In genomic region chr6:72769343-72769742, GRCm38 (mm10) we compare ENCODE assay signal across 12 mouse cellular contexts. TPM values are rescaled to one million over a fixed set of nuclear protein-coding genes. Genes with fewer than 3 reads are reported as not detected.
DNase-seq lines count a peak whose midpoint lies in the region; ATAC-seq and TF ChIP-seq lines count a peak whose summit lies in the region.
"Had no signal": no experiment of that assay in that cellular context is flagged by ENCODE, and none has a peak within 500 bp of the region (broad histone marks: within the 10 kb centered on the region; RNA-seq: fewer than 3 reads in every experiment).

No protein-coding gene starts in this region.

- no peaks in the 10 kb centered on the region for H3K9me3 ChIP-seq in hindbrain, embryonic 15.5 days
- H3K9me3 ChIP-seq in hindbrain, embryonic 14.5 days (ENCODE audit: control insufficient read depth, low read length) = no peaks in the 10 kb centered on the region
- no peaks in the 10 kb centered on the region for H3K9me3 ChIP-seq in E14TG2a.4 (ENCODE audit: low read length)
- H3K9me3 ChIP-seq in embryonic facial prominence, embryonic 10.5 days = peaks cover 6% of the 10 kb centered on the region; the same call in 1 of the 2 replicates
- no peaks in the 10 kb centered on the region for H3K9me3 ChIP-seq in forebrain, postnatal 0 days (ENCODE audit: low read length)

- H3K4me1 ChIP-seq in hindbrain, embryonic 15.5 days (replicated peaks) = peaks cover 15% of the 10 kb centered on the region; the same call in 1 of the 2 replicates
- 0 out of 2 replicates have a peak, but pooled peaks cover 5% of the 10 kb centered on the region for H3K4me1 ChIP-seq in hindbrain, embryonic 14.5 days (replicated peaks; ENCODE audit: control insufficient read depth, insufficient read depth, low read length)
- peaks cover 97% of the 10 kb centered on the region for H3K4me1 ChIP-seq in E14TG2a.4 (replicated peaks; ENCODE audit: low read depth, low read length)
- H3K4me1 ChIP-seq in embryonic facial prominence, embryonic 10.5 days = peaks cover 67% of the 10 kb centered on the region
- H3K4me1 ChIP-seq in forebrain, postnatal 0 days (ENCODE audit: insufficient read depth) = no peaks in the 10 kb centered on the region

- no peak for DNase-seq in hindbrain, embryonic 14.5 days (ENCODE audit: low spot score)
- no peak for DNase-seq in embryonic facial prominence, embryonic 10.5 days (ENCODE audit: low spot score)
- DNase-seq in forebrain, postnatal 0 days = peak; percentile 3
- DNase-seq in spleen, adult 18-20 months = no peak
- no peak for DNase-seq in left cerebral cortex, adult 8-10 months (ENCODE audit: low spot score in 2 of 2)
- DNase-seq: liver; thymus, postnatal 4 days had no signal

- peak overlapping the region; percentile 18; the same call in 1 of the 2 replicates for H3K27ac ChIP-seq in hindbrain, embryonic 15.5 days (replicated peaks)
- no peak overlapping the region for H3K27ac ChIP-seq in hindbrain, embryonic 14.5 days
- peak overlapping the region; percentile 75 for H3K27ac ChIP-seq in embryonic facial prominence, embryonic 10.5 days (replicated peaks)
- no peak overlapping the region for H3K27ac ChIP-seq in forebrain, postnatal 0 days (ENCODE audit: low read depth, low read length)

- H3K9ac ChIP-seq in hindbrain, embryonic 15.5 days = no peak overlapping the region
- no peak overlapping the region for H3K9ac ChIP-seq in hindbrain, embryonic 14.5 days
- H3K9ac ChIP-seq in forebrain, postnatal 0 days = no peak overlapping the region

- H3K27me3 ChIP-seq in hindbrain, embryonic 15.5 days = no peaks in the 10 kb centered on the region
- H3K27me3 ChIP-seq in hindbrain, embryonic 14.5 days (ENCODE audit: control insufficient read depth, insufficient read depth, low read length) = no peaks in the 10 kb centered on the region
- no peaks in the 10 kb centered on the region for H3K27me3 ChIP-seq in E14TG2a.4 (ENCODE audit: insufficient read depth, low read length)
- H3K27me3 ChIP-seq in embryonic facial prominence, embryonic 10.5 days (replicated peaks; ENCODE audit: low read depth, poor library complexity, severe bottlenecking) = no peaks in the 10 kb centered on the region
- no peaks in the 10 kb centered on the region for H3K27me3 ChIP-seq in forebrain, postnatal 0 days (ENCODE audit: insufficient read depth, low read length)
- H3K27me3 ChIP-seq: Patski had no signal

- H3K4me2 ChIP-seq in hindbrain, embryonic 15.5 days = no peak overlapping the region
- no peak overlapping the region for H3K4me2 ChIP-seq in hindbrain, embryonic 14.5 days (replicated peaks)
- H3K4me2 ChIP-seq in forebrain, postnatal 0 days (ENCODE audit: low read depth) = no peak overlapping the region
- H3K4me2 ChIP-seq: heart, embryonic 11.5 days had no signal

- no peak overlapping the region for H3K4me3 ChIP-seq in hindbrain, embryonic 15.5 days
- H3K4me3 ChIP-seq in hindbrain, embryonic 14.5 days (replicated peaks; ENCODE audit: low read length) = no peak overlapping the region
- peak overlapping the region; percentile 37 for H3K4me3 ChIP-seq in E14TG2a.4 (replicated peaks; ENCODE audit: low read length)
- H3K4me3 ChIP-seq in embryonic facial prominence, embryonic 10.5 days = no peak overlapping the region
- no peak overlapping the region for H3K4me3 ChIP-seq in forebrain, postnatal 0 days (ENCODE audit: low read depth, low read length)

- WGBS in hindbrain, embryonic 15.5 days = 76% methylated on average over 13 of the region's 13 CpGs
- 81% methylated on average over 13 of the region's 13 CpGs for WGBS in hindbrain, embryonic 14.5 days
- WGBS in embryonic facial prominence, embryonic 10.5 days = 54% methylated on average over 13 of the region's 13 CpGs
- 43% methylated on average over 13 of the region's 13 CpGs for WGBS in forebrain, postnatal 0 days

- no peak for TF ChIP-seq CTCF in E14TG2a.4 (conservative IDR thresholded peaks at IDR 0.05; ENCODE audit: low read length)
- TF ChIP-seq CTCF in forebrain, postnatal 0 days (IDR thresholded peaks at IDR 0.05; ENCODE audit: low read depth) = no peak

- ATAC-seq in hindbrain, embryonic 15.5 days (ENCODE audit: low FRiP score, low read depth) = no peak
- no peak for ATAC-seq in hindbrain, embryonic 14.5 days (ENCODE audit: low FRiP score)
- no peak for ATAC-seq in forebrain, postnatal 0 days
- ATAC-seq: CD4-positive, CD25-positive, alpha-beta regulatory T cell, adult 4 months; Patski had no signal

- H3K36me3 ChIP-seq in hindbrain, embryonic 15.5 days = no peaks in the 10 kb centered on the region
- H3K36me3 ChIP-seq in hindbrain, embryonic 14.5 days (replicated peaks; ENCODE audit: control insufficient read depth, insufficient read depth) = no peaks in the 10 kb centered on the region
- H3K36me3 ChIP-seq in E14TG2a.4 (ENCODE audit: insufficient read depth, low read length) = peaks cover 47% of the 10 kb centered on the region
- peaks cover 70% of the 10 kb centered on the region for H3K36me3 ChIP-seq in embryonic facial prominence, embryonic 10.5 days (replicated peaks)
- H3K36me3 ChIP-seq in forebrain, postnatal 0 days (ENCODE audit: insufficient read depth) = no peaks in the 10 kb centered on the region

RNA-seq across cellular contexts. Expression of gene Tcf7l1, which starts 19.7 kb away (rescaled TPM):
- 7.2 and 7.9 TPM in 2 replicates for polyA plus RNA-seq in hindbrain, embryonic 15.5 days (2015; fragmentation: Nextera tagmentation; extraction: Ambion mirVana)
- 7.2 and 7.3 TPM in 2 replicates for polyA plus RNA-seq in hindbrain, embryonic 14.5 days (2014; fragmentation: Nextera tagmentation; extraction: Ambion mirVana)
- 34.8 and 37.1 TPM in 2 replicates for polyA plus RNA-seq in embryonic facial prominence, embryonic 10.5 days (2016; fragmentation: Nextera tagmentation; extraction: Ambion mirVana)
- 1.1 and 2.1 TPM in 2 replicates for total RNA-seq in forebrain, postnatal 0 days (2014; rRNA removed)
- polyA plus RNA-seq in forebrain, postnatal 0 days (2015; fragmentation: Nextera tagmentation; extraction: Ambion mirVana) = 3.4 and 4.5 TPM in 2 replicates
- 1 to 10 TPM; 3.1 to 4.6 (median 4.1) TPM for total RNA-seq in left cerebral cortex, adult 8-10 months (2022)

Comparison
In these comparisons a context has a peak if more than half of its experiments do, and no peak if none do; other contexts are left out.
1. H3K27ac ChIP-seq: peak in hindbrain, embryonic 15.5 days (single experiment) and embryonic facial prominence, embryonic 10.5 days (single experiment); none in hindbrain, embryonic 14.5 days (single experiment) and forebrain, postnatal 0 days (single experiment).